Mouse (Mus musculus): ENCODE data around the gene Tas1r2. TPM values are rescaled to one million over a fixed set of nuclear protein-coding genes. Genes with fewer than 3 reads are reported as not detected.

Gene Tas1r2
- polyA plus RNA-seq, 1 experiment: not detected

DNA sequence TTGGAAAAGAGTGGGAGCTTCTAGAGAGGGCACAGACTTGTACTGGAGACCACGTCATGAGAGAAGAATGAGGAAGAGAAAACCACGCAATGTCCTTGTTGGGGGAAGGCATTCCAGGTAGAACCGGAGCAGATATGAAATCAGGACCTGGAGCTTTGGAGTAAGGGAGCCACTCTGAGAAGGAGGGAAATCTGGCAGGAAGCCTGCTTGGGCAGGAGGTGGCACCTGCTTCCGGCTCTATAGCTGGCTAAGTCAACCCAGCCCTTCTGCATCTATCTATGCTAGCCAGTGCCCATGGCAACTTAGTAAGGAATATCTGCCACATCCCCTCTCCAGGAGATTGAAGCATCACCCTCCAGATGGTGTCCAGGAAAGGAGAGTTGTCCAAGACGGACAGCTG lies 52.6 kb downstream of the Tas1r2 start:
- no peak for DNase-seq (ENCODE audit: low spot score)

DNA sequence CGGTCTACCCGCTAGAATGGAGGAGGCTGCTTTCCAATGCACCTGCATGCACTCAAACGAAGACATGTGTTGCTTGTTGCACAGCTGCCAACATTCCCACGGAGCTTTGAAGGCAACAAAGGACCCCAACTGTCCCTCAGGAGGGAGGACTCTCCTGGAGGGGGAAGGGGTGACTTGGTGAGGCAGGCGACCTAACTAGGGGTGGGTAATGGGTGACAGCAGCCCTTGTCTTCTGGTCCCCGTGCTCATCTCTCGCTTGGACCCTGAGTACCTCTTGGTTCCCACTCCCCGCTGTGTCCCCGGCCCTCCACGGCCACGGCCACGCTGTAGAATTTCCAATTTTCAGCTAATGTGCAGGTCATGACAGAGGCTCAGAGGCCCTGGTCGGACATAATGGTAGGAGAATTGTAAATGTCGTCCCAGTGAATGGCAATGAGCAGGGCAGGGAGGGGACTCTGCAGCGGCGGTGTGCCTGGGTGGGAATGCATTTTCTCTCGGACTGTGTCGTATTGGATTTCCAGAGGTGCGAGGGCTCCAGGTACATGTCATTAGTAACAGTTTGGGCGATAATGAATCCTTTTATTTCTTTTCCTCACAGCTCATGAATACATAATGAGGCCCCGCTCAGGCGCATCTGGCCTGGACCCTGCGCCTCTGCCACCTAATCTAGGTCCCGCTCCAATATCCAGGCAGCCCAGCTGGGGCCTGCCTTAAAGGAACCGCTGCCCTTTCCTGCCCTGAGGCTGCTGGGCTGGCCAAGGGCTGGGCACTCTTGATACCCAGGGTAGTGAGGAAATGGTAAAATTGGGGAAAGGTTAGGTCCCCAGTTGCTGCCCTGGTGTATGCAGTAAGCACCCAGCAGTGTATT lies 57.4 kb downstream of the Tas1r2 start:
- no peak for DNase-seq (ENCODE audit: low spot score)

- DNase-seq (ENCODE audit: low spot score): no peak
Measured at GRCm38 (mm10) chr4:139715241-139715932, 62.0 kb downstream of the Tas1r2 start.

- DNase-seq (ENCODE audit: low spot score): no peak
Measured at GRCm38 (mm10) chr4:139716477-139717169, 63.3 kb downstream of the Tas1r2 start.

DNA sequence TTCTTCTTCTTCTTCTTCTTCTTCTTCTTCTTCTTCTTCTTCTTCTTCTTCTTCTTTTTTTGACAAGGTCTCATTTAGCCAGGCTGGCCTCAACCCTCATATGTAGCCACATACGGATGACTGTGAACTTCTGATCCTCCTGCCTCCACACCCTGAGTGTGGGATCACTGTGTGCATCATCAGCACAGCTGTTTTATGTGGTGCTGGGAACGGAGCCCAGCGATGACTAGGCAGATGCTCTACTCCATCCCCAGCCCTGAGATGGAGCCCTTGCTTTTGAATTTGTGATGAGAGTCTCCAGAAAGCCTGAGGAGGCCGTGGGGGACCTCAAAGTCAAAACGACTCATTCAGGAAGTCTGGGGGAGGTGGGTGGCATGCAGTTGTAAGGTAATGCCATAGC lies 65.6 kb downstream of the Tas1r2 start:
- no peak for DNase-seq (ENCODE audit: low spot score)

Other genes starting within 250 kb of the Tas1r2 start
- gene Iffo2, start 123.0 kb upstream of the Tas1r2 start, polyA plus RNA-seq (2012; rRNA removed): 7.7 and 9.8 TPM in 2 replicates
- 0.04 TPM in 1 of 2 replicates, not detected in the other for gene Gm21969, start 50.4 kb upstream of the Tas1r2 start, polyA plus RNA-seq (2012; rRNA removed)
- 26.5 and 33.0 TPM in 2 replicates for gene Aldh4a1, start 30.7 kb upstream of the Tas1r2 start, polyA plus RNA-seq (2012; rRNA removed)
- not detected in 2 replicates for gene Pax7, start 180.0 kb downstream of the Tas1r2 start, polyA plus RNA-seq (2012; rRNA removed)

All from urinary bladder, adult 2 months (tissue).